Mouse (Mus musculus) myocyte (in vitro differentiated cells): ENCODE results near the gene Aanat. TPM values are rescaled to one million over a fixed set of nuclear protein-coding genes. Genes with fewer than 3 reads are reported as not detected.

Experiments used
- H3K27me3 ChIP-seq: one replicate; pipeline ENCODE4 v1.6.1; 2011; ENCODE audit not compliant: control insufficient read depth, insufficient read depth, insufficient read length
- H3K36me3 ChIP-seq: one replicate; pipeline ENCODE4 v1.6.1; 2011; ENCODE audit not compliant: control insufficient read depth, insufficient read depth
- H3K4me2 ChIP-seq: one replicate; pipeline ENCODE4 v1.6.1; 2011; ENCODE audit warnings: low read depth, control low read depth
- H3K4me3 ChIP-seq: one replicate; pipeline ENCODE4 v1.5.1; 2011; ENCODE audit warnings: mild to moderate bottlenecking, control low read depth, moderate library complexity
- H3K79me2 ChIP-seq: one replicate; pipeline ENCODE4 v1.6.1; 2011; ENCODE audit not compliant: control insufficient read depth, insufficient read depth
- H3ac ChIP-seq: one replicate; pipeline ENCODE4 v1.6.1; 2011; ENCODE audit not compliant: control insufficient read depth, insufficient read length
- CEBPB ChIP-seq: IDR thresholded peaks from 2 replicates; pipeline ENCODE4 v1.6.1; 2011; ENCODE audit warnings: mild to moderate bottlenecking, moderate library complexity; ENCODE audit not compliant: poor library complexity, insufficient read depth, severe bottlenecking
- E2F4 ChIP-seq: IDR thresholded peaks from one replicate; pipeline ENCODE4 v1.6.1; 2011; ENCODE audit warnings: mild to moderate bottlenecking, control low read depth, moderate library complexity; ENCODE audit not compliant: insufficient read depth
- MAX ChIP-seq: IDR thresholded peaks from one replicate; pipeline ENCODE4 v1.6.1; 2011; ENCODE audit warnings: low read depth, mild to moderate bottlenecking, control low read depth
- MYOD1 ChIP-seq, 3 experiments: IDR thresholded peaks; one replicate each; pipeline ENCODE4 v1.6.1; 2011; ENCODE audit warnings: control low read depth in 2 of 3, low read depth in 2 of 3, mild to moderate bottlenecking in 2 of 3, moderate library complexity in 1 of 3; ENCODE audit not compliant: insufficient read length in 2 of 3, control insufficient read depth in 1 of 3
- MYOG ChIP-seq, 3 experiments: IDR thresholded peaks; one replicate each; pipeline ENCODE4 v1.6.1; 2011; ENCODE audit warnings: control low read depth in 2 of 3, low read depth in 2 of 3, mild to moderate bottlenecking in 2 of 3; ENCODE audit not compliant: insufficient read length in 2 of 3, control insufficient read depth in 1 of 3, insufficient read depth in 1 of 3
- POLR2A ChIP-seq: IDR thresholded peaks from one replicate; pipeline ENCODE4 v1.6.1; 2011; ENCODE audit warnings: low read depth, mild to moderate bottlenecking, control low read depth, moderate library complexity; ENCODE audit not compliant: insufficient read length
- POLR2AphosphoS2 ChIP-seq: IDR thresholded peaks from one replicate; pipeline ENCODE4 v1.6.1; 2011; ENCODE audit warnings: low read depth, control low read depth; ENCODE audit not compliant: insufficient read length
- REST ChIP-seq: IDR thresholded peaks from one replicate; pipeline ENCODE4 v1.6.1; 2011; ENCODE audit warnings: mild to moderate bottlenecking, control low read depth, moderate library complexity; ENCODE audit not compliant: insufficient read depth, insufficient read length
- SRF ChIP-seq: IDR thresholded peaks from one replicate; pipeline ENCODE4 v1.6.1; 2011; ENCODE audit warnings: low read depth; ENCODE audit not compliant: control insufficient read depth, insufficient read length
- TCF12 ChIP-seq: IDR thresholded peaks from one replicate; pipeline ENCODE4 v1.6.1; 2011; ENCODE audit warnings: mild to moderate bottlenecking, control low read depth; ENCODE audit not compliant: poor library complexity, insufficient read depth, severe bottlenecking
- TCF3 ChIP-seq: IDR thresholded peaks from one replicate; pipeline ENCODE4 v1.6.1; 2011; ENCODE audit warnings: low read depth, control low read depth; ENCODE audit not compliant: insufficient read length
- USF1 ChIP-seq: IDR thresholded peaks from one replicate; pipeline ENCODE4 v1.6.1; 2011; ENCODE audit warnings: low read depth, mild to moderate bottlenecking, control low read depth, moderate library complexity
- polyA plus RNA-seq: library from polyadenylated mRNA; unstranded; fragments of >200 nt; fragmentation: generic; extraction: Trizol; gene quantifications from one replicate; pipeline ENCODE4 v1.2.1, GENCODE M21; 2012; ENCODE audit warnings: missing spikeins

Gene Aanat
- polyA plus RNA-seq, 1 experiment = not detected

DNA sequence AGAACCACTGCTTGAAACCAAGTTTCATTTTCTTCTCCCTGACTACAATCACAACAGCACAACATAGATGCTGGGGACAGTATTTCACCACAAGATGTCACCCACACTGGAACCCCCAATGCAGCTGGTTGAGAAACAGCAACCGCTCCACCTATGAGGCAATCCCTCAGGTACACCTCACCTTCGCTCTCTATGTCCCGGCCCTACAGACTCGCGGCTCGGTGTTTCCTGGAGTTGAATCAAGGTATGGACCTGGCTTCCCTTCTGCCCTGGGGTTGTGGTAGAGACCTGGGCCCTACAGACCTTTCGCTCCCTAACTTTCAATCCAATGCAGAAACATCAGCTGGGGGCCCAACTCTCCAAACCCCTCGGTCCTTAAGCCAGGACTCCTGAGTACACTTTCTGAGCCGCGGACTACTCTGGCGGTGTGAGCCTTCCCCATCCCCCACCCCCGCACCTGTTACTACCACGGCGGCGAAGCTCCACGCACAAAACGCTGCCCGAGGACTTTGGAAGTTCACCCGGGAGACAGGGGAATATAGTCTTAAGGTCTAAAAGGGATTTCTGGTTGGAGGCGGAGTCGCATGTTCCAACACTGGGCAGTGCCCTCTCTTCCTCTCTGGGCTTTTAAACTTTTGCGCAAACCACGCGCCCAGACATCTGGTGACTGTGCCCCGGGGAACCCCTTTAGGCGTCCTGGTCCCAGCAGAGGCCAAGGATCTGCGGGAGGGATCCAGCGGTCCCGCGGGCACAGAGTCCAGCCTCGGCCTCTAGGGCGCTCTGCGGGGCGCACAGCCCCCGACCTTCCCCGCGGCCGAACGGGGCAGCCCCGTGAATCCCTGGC is 37.3 kb downstream of the Aanat start:
- peaks cover 32% of the 10 kb centered on the region for H3K79me2 ChIP-seq
- peak overlapping the region; percentile 85 for H3K4me2 ChIP-seq
- peak overlapping the region; percentile 54 for H3K4me3 ChIP-seq
- TF ChIP-seq MYOD1 (IDR thresholded peaks at IDR 0.05; ENCODE audit: control insufficient read depth in 1 of 3, insufficient read length in 2 of 3, low read depth in 2 of 3) = peak in 1 of 3 experiments; percentile 32
- TF ChIP-seq MAX = no peak
- TF ChIP-seq SRF = no peak
- peak in 1 of 3 experiments; percentile 39 for TF ChIP-seq MYOG (IDR thresholded peaks at IDR 0.05; ENCODE audit: control insufficient read depth in 1 of 3, insufficient read depth in 1 of 3, insufficient read length in 2 of 3, low read depth in 2 of 3)
- H3K36me3 ChIP-seq = no peaks in the 10 kb centered on the region
- H3K27me3 ChIP-seq = no peaks in the 10 kb centered on the region
- H3ac ChIP-seq = peak overlapping the region; percentile 24

DNA sequence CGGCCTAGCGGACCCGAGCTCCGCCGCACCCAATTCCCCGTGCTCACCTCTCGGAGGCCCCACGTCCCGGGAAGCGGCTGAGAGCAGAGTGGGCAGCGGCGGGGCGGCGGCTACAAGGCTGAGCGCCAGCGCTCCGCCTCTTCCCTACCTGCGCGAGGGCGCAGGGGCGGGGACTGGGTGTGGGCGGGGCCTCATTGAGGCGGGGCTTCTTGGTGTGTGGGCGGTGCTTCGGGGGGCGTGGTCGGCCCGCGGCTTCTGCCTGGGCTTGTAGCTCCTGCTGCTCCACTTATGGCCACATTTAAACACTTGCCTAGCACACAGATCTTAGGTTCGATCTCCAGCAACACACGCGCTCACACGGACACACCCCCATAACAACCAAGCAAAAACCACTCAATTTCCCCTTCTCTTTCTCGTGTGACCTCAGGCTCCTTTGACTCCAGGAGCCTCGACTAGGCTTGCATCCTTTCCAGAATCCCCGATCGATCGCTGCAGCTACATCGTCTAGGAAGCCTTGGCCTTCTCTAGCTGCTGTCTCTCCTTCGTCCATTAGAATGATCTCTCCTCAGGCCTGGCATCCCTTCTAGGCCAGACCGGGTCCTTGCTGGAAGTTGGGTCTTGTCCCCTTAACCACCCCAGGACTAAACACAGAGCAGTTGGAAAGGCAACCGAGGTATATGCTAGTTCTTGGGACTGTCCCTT is 38.0 kb downstream of the Aanat start:
- TF ChIP-seq MAX (no peak), TCF3 (no peak), MYOD1 (IDR thresholded peaks at IDR 0.05; ENCODE audit: control insufficient read depth in 1 of 3, insufficient read length in 2 of 3, low read depth in 2 of 3) (no peak), TCF12 (no peak), USF1 (no peak), CEBPB (no peak), MYOG (IDR thresholded peaks at IDR 0.05; ENCODE audit: control insufficient read depth in 1 of 3, insufficient read depth in 1 of 3, insufficient read length in 2 of 3, low read depth in 2 of 3) (no peak), E2F4 (no peak), SRF (no peak), REST (no peak), POLR2A (peak; percentile 49), POLR2AphosphoS2 (peak; percentile 41)
- H3ac ChIP-seq = peak overlapping the region; percentile 24
- peaks cover 25% of the 10 kb centered on the region for H3K79me2 ChIP-seq
- H3K4me3 ChIP-seq = peak overlapping the region; percentile 54
- no peaks in the 10 kb centered on the region for H3K27me3 ChIP-seq
- H3K36me3 ChIP-seq = no peaks in the 10 kb centered on the region
- peak overlapping the region; percentile 85 for H3K4me2 ChIP-seq

- Histone ChIP-seq H3K4me3 (peak overlapping the region; percentile 54), H3K27me3 (no peaks in the 10 kb centered on the region), H3K4me2 (peak overlapping the region; percentile 7), H3K79me2 (peaks cover 16% of the 10 kb centered on the region), H3K36me3 (no peaks in the 10 kb centered on the region), H3ac (no peak overlapping the region)
- peak in 2 of 3 experiments; percentile 13 to 21 for TF ChIP-seq MYOG (IDR thresholded peaks at IDR 0.05; ENCODE audit: control insufficient read depth in 1 of 3, insufficient read depth in 1 of 3, insufficient read length in 2 of 3, low read depth in 2 of 3)
- no peak for TF ChIP-seq CEBPB
- no peak for TF ChIP-seq SRF
- TF ChIP-seq MYOD1 (IDR thresholded peaks at IDR 0.05; ENCODE audit: control insufficient read depth in 1 of 3, insufficient read length in 2 of 3, low read depth in 2 of 3) = no peak
Observed at GRCm38 (mm10) chr11:116625081-116626000, 39.1 kb downstream of the Aanat start.

DNA sequence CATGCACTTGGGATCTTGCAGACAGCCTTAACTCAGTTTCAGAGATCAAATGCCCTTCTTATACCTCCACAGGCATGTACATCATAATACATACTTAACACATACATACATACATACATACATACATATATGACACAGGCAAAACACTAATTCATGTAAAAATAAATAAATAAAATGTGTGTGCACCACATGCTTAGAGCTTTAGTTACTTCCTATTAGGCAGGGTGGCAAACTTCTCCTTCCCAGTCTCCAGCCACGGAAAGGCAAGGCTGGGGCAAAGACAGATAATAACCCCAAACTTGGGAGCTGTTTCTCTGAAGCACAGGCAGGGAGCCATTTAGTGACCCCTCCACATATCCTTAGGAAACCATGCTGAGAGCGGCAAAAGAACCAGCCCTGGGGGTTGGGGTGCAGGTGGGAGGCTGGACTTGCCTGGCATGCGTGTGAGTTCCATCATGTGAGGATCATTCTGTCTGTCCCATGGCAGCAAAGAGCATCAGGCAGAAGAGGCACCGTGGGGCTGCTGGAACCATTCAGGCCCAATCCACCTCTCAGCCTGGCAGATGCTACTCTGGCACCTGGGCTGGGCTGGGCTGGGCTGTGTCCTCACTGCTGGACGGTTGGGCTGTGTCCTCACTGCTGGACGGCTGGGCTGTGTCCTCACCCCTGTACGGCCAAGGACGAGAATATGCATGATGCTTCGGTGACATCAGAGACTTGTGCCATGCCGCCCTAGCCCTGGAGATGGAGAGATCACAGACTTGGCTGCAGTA is 40.3 kb downstream of the Aanat start, which contains the start of gene Rhbdf2:
Gene Rhbdf2 (minus strand): TSS at position 721 of the 773 bp plus-strand sequence.
- H3ac ChIP-seq = no peak within 1 kb of the TSS
- no peak within 1 kb of the TSS for H3K4me2 ChIP-seq
- H3K79me2 ChIP-seq = peaks cover 16% of the 10 kb centered on the region
- H3K4me3 ChIP-seq = no peak within 1 kb of the TSS
- TF ChIP-seq POLR2AphosphoS2 (no peak), MYOG (IDR thresholded peaks at IDR 0.05; ENCODE audit: control insufficient read depth in 1 of 3, insufficient read depth in 1 of 3, insufficient read length in 2 of 3, low read depth in 2 of 3) (no peak), TCF3 (no peak), E2F4 (no peak), CEBPB (no peak), POLR2A (no peak), USF1 (no peak), REST (no peak), MYOD1 (IDR thresholded peaks at IDR 0.05; ENCODE audit: control insufficient read depth in 1 of 3, insufficient read length in 2 of 3, low read depth in 2 of 3) (no peak), SRF (no peak), MAX (no peak), TCF12 (no peak)
- no peaks in the 10 kb centered on the region for H3K27me3 ChIP-seq
- H3K36me3 ChIP-seq = no peaks in the 10 kb centered on the region
